Mouse (Mus musculus) lung, embryonic 16.5 days (tissue): ENCODE data around the gene Abca17. TPM values are rescaled to one million over a fixed set of nuclear protein-coding genes. Genes with fewer than 3 reads are reported as not detected.

Source experiments
- ATAC-seq: fragments of 200-750 bp; cut with Nextera tagmentation; 2 replicates; pipeline ENCODE4 v1.8.0; 2017; ENCODE audit warnings: low read depth, mild to moderate bottlenecking, moderate library complexity
- H3K27ac ChIP-seq: fragments of 300-500 bp; sonication (generic); 2 replicates; pipeline ENCODE4 v1.5.1; 2014; ENCODE audit warnings: mild to moderate bottlenecking, control low read depth, low read length
- H3K27me3 ChIP-seq: fragments of 300-500 bp; sonication (generic); 2 replicates; pipeline ENCODE4 v1.6.1; 2014; ENCODE audit warnings: low read depth, low read length, mixed read lengths; ENCODE audit not compliant: control insufficient read depth, insufficient read depth
- H3K36me3 ChIP-seq: fragments of 300-500 bp; sonication (generic); 2 replicates; pipeline ENCODE4 v1.6.1; 2014; ENCODE audit warnings: low read length; ENCODE audit not compliant: control insufficient read depth, insufficient read depth
- H3K4me1 ChIP-seq: fragments of 300-500 bp; sonication (generic); replicated peaks from 2 replicates; pipeline ENCODE4 v1.6.1; 2014; ENCODE audit warnings: low read length, mixed read lengths; ENCODE audit not compliant: control insufficient read depth, insufficient read depth
- H3K4me2 ChIP-seq: fragments of 300-500 bp; sonication (generic); 2 replicates; pipeline ENCODE4 v1.6.1; 2014; ENCODE audit warnings: low read depth, low read length, control low read depth
- H3K4me3 ChIP-seq: fragments of 300-500 bp; sonication (generic); 2 replicates; pipeline ENCODE4 v1.5.1; 2014; ENCODE audit warnings: mild to moderate bottlenecking, low read length, control low read depth
- H3K9ac ChIP-seq: fragments of 300-500 bp; sonication (generic); 2 replicates; pipeline ENCODE4 v1.6.1; 2014; ENCODE audit warnings: low read length, control low read depth
- H3K9me3 ChIP-seq: fragments of 300-500 bp; sonication (generic); 2 replicates; pipeline ENCODE4 v1.6.1; 2016; ENCODE audit warnings: low read length; ENCODE audit not compliant: control insufficient read depth
- WGBS: fragments of 180-500 bp; shearing (Covaris S2); extraction: QIAGEN DNeasy Blood & Tissue Kit; methylation state at CpG from one replicate; pipeline ENCODE4 v1.1.7; 2014; 5-methylcytosine and 5-hydroxymethylcytosine counted together
- polyA plus RNA-seq: library from polyadenylated mRNA; unstranded; fragments of >200 nt; fragmentation: Nextera tagmentation; extraction: Ambion mirVana; gene quantifications from 2 replicates; pipeline ENCODE4 v1.2.1, GENCODE M21; 2015

The Abca17 gene
- polyA plus RNA-seq, 1 experiment from 2014 or later, result 0.55 TPM

DNA sequence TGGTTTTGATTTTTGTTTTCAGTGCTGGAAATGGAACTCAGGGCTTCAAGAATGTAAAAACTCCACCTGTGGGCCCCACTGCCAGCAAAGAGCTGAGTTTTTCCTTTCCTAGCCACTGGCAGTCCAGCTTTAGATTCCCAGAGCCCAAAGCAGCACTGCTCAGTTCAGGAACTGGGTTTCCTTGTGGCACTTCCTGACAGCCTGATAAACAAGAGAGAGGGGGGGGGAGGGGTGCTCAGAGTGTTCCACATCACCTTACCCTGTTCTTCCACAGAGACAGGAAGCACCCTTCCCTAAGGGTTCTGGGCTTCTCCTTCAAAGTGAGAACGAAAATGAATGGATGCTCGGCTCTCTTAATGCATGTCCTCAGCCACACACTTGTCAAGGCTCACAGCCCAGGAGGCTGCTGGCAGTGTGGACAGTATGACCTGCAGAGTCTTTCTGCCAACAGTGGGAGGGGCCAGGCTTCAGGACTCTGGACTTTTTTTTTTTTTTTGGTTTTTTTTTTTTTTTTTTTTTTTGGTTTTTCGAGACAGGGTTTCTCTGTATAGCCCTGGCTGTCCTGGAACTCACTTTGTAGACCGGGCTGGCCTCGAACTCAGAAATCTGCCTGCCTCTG lies 24.3 kb upstream of the Abca17 start:
- no peak overlapping the region for H3K9ac ChIP-seq
- H3K4me3 ChIP-seq, result no peak overlapping the region
- H3K27me3 ChIP-seq, result no peaks in the 10 kb centered on the region
- 60% methylated on average over 4 of the region's 5 CpGs for WGBS
- no peak overlapping the region for H3K27ac ChIP-seq
- no peaks in the 10 kb centered on the region for H3K9me3 ChIP-seq
- H3K4me1 ChIP-seq, result no peaks in the 10 kb centered on the region
- no peak overlapping the region for H3K4me2 ChIP-seq
- peaks cover 5% of the 10 kb centered on the region for H3K36me3 ChIP-seq
- ATAC-seq, result peak; percentile 66

DNA sequence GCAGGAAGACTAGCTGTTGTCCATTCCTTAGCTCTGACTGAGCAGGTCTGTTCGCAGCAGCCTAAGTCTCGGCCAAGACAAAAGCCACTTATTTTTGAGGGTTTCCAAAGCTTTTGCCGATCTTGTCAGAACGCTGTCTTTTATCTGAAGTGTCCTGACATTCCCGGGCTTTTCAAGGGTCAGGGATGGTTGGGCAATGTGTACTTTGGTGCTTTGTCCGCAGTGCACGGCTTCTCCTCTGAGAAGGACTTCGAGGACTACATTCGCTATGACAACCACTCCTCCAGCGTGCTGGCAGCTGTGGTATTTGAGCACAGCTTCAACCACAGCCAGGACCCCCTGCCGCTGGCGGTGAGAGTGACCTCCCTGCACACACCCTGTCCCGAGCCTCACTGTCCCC lies 15.0 kb upstream of the Abca17 start:
- ATAC-seq, result peak; percentile 89
- peak overlapping the region; percentile 69 for H3K27ac ChIP-seq
- no peaks in the 10 kb centered on the region for H3K27me3 ChIP-seq
- WGBS, result 35% methylated on average over 13 of the region's 13 CpGs
- peaks cover 19% of the 10 kb centered on the region for H3K4me1 ChIP-seq
- no peaks in the 10 kb centered on the region for H3K9me3 ChIP-seq
- no peak overlapping the region for H3K4me3 ChIP-seq
- peaks cover 7% of the 10 kb centered on the region for H3K36me3 ChIP-seq
- no peak overlapping the region for H3K9ac ChIP-seq
- H3K4me2 ChIP-seq, result no peak overlapping the region

DNA sequence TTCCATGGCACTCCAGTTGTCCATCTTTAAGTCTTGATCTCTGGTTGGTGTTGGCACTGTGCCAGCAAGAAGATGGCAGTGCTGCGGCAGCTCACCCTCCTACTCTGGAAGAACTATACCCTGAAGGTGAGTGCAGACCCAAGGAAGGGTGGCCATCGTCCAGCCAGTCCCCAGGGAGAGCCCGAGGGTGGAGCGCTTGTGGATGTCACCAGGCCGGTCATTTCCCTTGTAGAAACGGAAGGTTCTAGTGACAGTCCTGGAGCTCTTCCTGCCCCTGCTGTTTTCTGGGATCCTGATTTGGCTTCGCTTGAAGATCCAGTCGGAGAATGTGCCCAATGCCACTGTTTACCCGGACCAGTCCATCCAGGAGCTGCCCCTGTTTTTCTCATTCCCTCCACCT lies 13.6 kb upstream of the Abca17 start:
- H3K9ac ChIP-seq, result no peak overlapping the region
- H3K4me1 ChIP-seq, result peaks cover 24% of the 10 kb centered on the region
- H3K27me3 ChIP-seq, result no peaks in the 10 kb centered on the region
- peaks cover 7% of the 10 kb centered on the region for H3K36me3 ChIP-seq
- H3K27ac ChIP-seq, result no peak overlapping the region
- no peaks in the 10 kb centered on the region for H3K9me3 ChIP-seq
- H3K4me3 ChIP-seq, result no peak overlapping the region
- no peak overlapping the region for H3K4me2 ChIP-seq
- ATAC-seq, result no peak
- WGBS, result 80% methylated on average over 9 of the region's 9 CpGs

GRCm38 (mm10) chr17:24362527-24362926 lies 11.7 kb upstream of the Abca17 start:
- ATAC-seq, result no peak
- peaks cover 29% of the 10 kb centered on the region for H3K4me1 ChIP-seq
- H3K36me3 ChIP-seq, result peaks cover 6% of the 10 kb centered on the region
- H3K9me3 ChIP-seq, result no peaks in the 10 kb centered on the region
- no peak overlapping the region for H3K27ac ChIP-seq
- H3K4me2 ChIP-seq, result no peak overlapping the region
- 51% methylated on average over 9 of the region's 9 CpGs for whole genome bisulfite sequencing
- no peaks in the 10 kb centered on the region for H3K27me3 ChIP-seq
- no peak overlapping the region for H3K9ac ChIP-seq
- H3K4me3 ChIP-seq, result no peak overlapping the region

GRCm38 (mm10) chr17:24361291-24361690 lies 10.4 kb upstream of the Abca17 start:
- no peak overlapping the region for H3K4me3 ChIP-seq
- ATAC-seq, result no peak
- no peak overlapping the region for H3K4me2 ChIP-seq
- H3K4me1 ChIP-seq, result peaks cover 29% of the 10 kb centered on the region
- no peaks in the 10 kb centered on the region for H3K9me3 ChIP-seq
- peak overlapping the region; percentile 58; the same call in 1 of the 2 replicates for H3K27ac ChIP-seq
- H3K36me3 ChIP-seq, result no peaks in the 10 kb centered on the region; the same call in 1 of the 2 replicates
- 78% methylated on average over 5 of the region's 5 CpGs for WGBS
- no peaks in the 10 kb centered on the region for H3K27me3 ChIP-seq
- no peak overlapping the region for H3K9ac ChIP-seq

GRCm38 (mm10) chr17:24360841-24361240 lies 10.0 kb upstream of the Abca17 start:
- Histone ChIP-seq H3K27ac (peak overlapping the region; percentile 58), H3K36me3 (no peaks in the 10 kb centered on the region; the same call in 1 of the 2 replicates), H3K9ac (no peak overlapping the region), H3K4me3 (no peak overlapping the region), H3K4me1 (peaks cover 29% of the 10 kb centered on the region), H3K9me3 (no peaks in the 10 kb centered on the region), H3K4me2 (no peak overlapping the region), H3K27me3 (no peaks in the 10 kb centered on the region)
- 69% methylated on average over 8 of the region's 8 CpGs for WGBS
- no peak for ATAC-seq

- WGBS, result 26% methylated on average over 2 of the region's 2 CpGs
- H3K27me3 ChIP-seq, result no peaks in the 10 kb centered on the region
- peaks cover 21% of the 10 kb centered on the region for H3K4me1 ChIP-seq
- H3K27ac ChIP-seq, result peak overlapping the region; percentile 28; the same call in 1 of the 2 replicates
- no peak overlapping the region for H3K4me2 ChIP-seq
- no peaks in the 10 kb centered on the region for H3K9me3 ChIP-seq
- no peak overlapping the region for H3K9ac ChIP-seq
- ATAC-seq, result peak; percentile 94
- H3K36me3 ChIP-seq, result no peaks in the 10 kb centered on the region; the same call in 1 of the 2 replicates
- no peak overlapping the region for H3K4me3 ChIP-seq
Observed at GRCm38 (mm10) chr17:24359903-24360302, 9.0 kb upstream of the Abca17 start.

DNA sequence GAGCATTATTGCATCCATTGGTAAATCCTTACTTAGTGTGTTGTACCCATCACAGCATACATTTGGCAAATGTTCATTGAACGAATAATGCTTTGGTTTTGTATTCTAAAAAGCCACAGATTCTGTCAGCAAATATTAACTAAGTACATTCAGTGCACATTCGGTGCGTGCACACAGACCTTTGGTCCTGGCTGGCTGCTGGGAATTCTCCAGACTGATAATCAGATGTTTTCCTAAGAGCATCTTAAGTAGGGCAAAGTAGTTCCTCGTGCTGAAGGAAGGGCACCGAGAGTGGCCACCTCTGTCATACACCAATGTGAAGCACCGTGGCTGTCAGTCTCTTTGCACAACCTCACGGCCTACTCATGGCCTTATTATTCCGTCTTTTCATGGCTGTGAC lies 8.1 kb upstream of the Abca17 start:
- Histone ChIP-seq H3K9me3 (no peaks in the 10 kb centered on the region), H3K4me3 (no peak overlapping the region), H3K36me3 (no peaks in the 10 kb centered on the region; the same call in 1 of the 2 replicates), H3K27me3 (no peaks in the 10 kb centered on the region), H3K4me2 (no peak overlapping the region), H3K4me1 (peaks cover 16% of the 10 kb centered on the region), H3K9ac (no peak overlapping the region), H3K27ac (peak overlapping the region; percentile 83)
- no peak for ATAC-seq
- WGBS, result 57% methylated on average over 8 of the region's 8 CpGs

DNA sequence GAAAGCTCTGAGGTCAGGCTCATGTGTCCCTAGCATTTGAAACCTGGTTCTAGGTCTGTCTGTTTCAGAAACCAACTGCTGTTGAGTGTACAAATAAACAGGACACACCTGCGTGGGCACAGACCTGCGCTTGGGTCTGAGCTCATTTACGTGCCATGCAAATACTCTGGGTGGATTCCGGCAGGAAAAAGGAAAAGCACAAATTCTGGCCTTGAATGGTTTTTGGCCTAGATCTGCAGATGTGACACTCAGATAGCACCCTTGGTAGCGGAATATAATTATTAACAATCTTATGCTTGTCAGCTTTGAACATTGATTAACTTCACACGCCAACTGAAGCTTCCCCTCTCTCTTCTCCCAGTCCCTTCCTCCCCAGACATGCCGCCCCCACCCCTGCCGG lies 4.4 kb upstream of the Abca17 start:
- H3K27me3 ChIP-seq, result peaks cover 8% of the 10 kb centered on the region
- 0 out of 2 replicates have a peak overlapping the region, but pooled peaks have one; percentile 19 for H3K4me2 ChIP-seq
- H3K9me3 ChIP-seq, result no peaks in the 10 kb centered on the region
- WGBS, result 65% methylated on average over 8 of the region's 8 CpGs
- no peak for ATAC-seq
- peaks cover 7% of the 10 kb centered on the region for H3K4me1 ChIP-seq
- H3K4me3 ChIP-seq, result no peak overlapping the region
- no peak overlapping the region for H3K27ac ChIP-seq
- no peaks in the 10 kb centered on the region; the same call in 1 of the 2 replicates for H3K36me3 ChIP-seq
- no peak overlapping the region for H3K9ac ChIP-seq
